Mouse (Mus musculus): ENCODE measurements around the gene Smad6.
A peak's percentile ranks its signal among the peaks of the same experiment; 100 is the strongest.

DNA sequence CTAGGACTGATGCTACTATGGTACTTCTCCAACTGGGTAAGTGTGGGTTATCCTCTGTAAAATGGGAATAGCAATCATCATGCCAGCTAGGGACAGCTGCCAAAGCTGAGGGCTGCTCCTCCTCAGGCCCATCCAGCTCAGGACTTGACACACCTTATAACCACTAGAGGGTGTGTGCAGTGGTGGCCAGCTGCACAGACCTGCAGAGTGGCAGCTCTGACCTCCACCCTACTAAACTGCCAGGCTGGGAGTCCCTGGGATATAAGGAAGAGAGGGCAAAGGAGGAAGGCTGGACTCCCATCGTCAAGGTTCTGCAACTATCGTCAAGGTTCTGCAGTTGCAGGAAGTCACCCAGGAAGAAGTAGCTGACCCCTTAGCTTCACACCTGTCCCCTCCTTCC, 3.1 kb upstream of the Smad6 start:
- no peak for TF ChIP-seq POLR2A (IDR thresholded peaks at IDR 0.05; ENCODE audit: extremely low read depth, insufficient read depth, low read length)
- peak; percentile 61 for TF ChIP-seq CTCF (IDR thresholded peaks at IDR 0.05; ENCODE audit: low read depth, low read length)
